Mouse (Mus musculus) heart, postnatal 0 days (tissue): ENCODE results near the gene Crip1. TPM values are rescaled to one million over a fixed set of nuclear protein-coding genes. Genes with fewer than 3 reads are reported as not detected.
A peak's percentile ranks its signal among the peaks of the same experiment; 100 is the strongest.

Source experiments
- ATAC-seq: fragments of 200-750 bp; cut with Nextera tagmentation; 2 replicates; pipeline ENCODE4 v1.8.0; 2017; ENCODE audit warnings: low read depth, moderate number of reproducible peaks, moderate library complexity; ENCODE audit not compliant: insufficient read depth
- DNase-seq: peaks from one replicate; pipeline ENCODE4 v3.0.0-alpha.2; 2016; ENCODE audit warnings: low spot score
- H3K27ac ChIP-seq: fragments of 300-500 bp; sonication (generic); 2 replicates; pipeline ENCODE4 v1.5.1; 2014; ENCODE audit warnings: low read depth, mild to moderate bottlenecking
- H3K27me3 ChIP-seq: fragments of 300-500 bp; sonication (generic); 2 replicates; pipeline ENCODE4 v1.6.1; 2014; ENCODE audit warnings: low read length, mixed read lengths; ENCODE audit not compliant: control insufficient read depth, insufficient read depth
- H3K36me3 ChIP-seq: fragments of 300-500 bp; sonication (generic); replicated peaks from 2 replicates; pipeline ENCODE4 v1.6.1; 2014; ENCODE audit warnings: low read length, mixed read lengths; ENCODE audit not compliant: control insufficient read depth, insufficient read depth
- H3K4me1 ChIP-seq: fragments of 300-500 bp; sonication (generic); 2 replicates; pipeline ENCODE4 v1.6.1; 2014; ENCODE audit warnings: antibody characterized with exemption; ENCODE audit not compliant: control insufficient read depth, insufficient read depth
- H3K4me2 ChIP-seq: fragments of 300-500 bp; sonication (generic); 2 replicates; pipeline ENCODE4 v1.6.1; 2014; ENCODE audit warnings: low read depth, mild to moderate bottlenecking, low read length, moderate library complexity
- H3K4me3 ChIP-seq: fragments of 300-500 bp; sonication (generic); 2 replicates; pipeline ENCODE4 v1.5.1; 2014; ENCODE audit warnings: low read depth, low read length
- H3K9ac ChIP-seq: fragments of 300-500 bp; sonication (generic); replicated peaks from 2 replicates; pipeline ENCODE4 v1.6.1; 2014; ENCODE audit warnings: low read depth, low read length, mixed read lengths
- H3K9me3 ChIP-seq: fragments of 300-500 bp; sonication (generic); replicated peaks from 2 replicates; pipeline ENCODE4 v1.6.1; 2016; ENCODE audit warnings: low read length; ENCODE audit not compliant: control insufficient read depth
- CTCF ChIP-seq: IDR thresholded peaks from 2 replicates; pipeline ENCODE4 v1.5.1; 2016; ENCODE audit warnings: antibody characterized with exemption, control low read depth, low read depth
- EP300 ChIP-seq: IDR thresholded peaks from 2 replicates; pipeline ENCODE4 v1.6.1; 2016; ENCODE audit warnings: antibody characterized with exemption, low read depth
- WGBS: fragments of 180-500 bp; shearing (Covaris S2); extraction: QIAGEN DNeasy Blood & Tissue Kit; methylation state at CpG from one replicate; pipeline ENCODE4 v1.1.7; 2014; 5-methylcytosine and 5-hydroxymethylcytosine counted together
- polyA plus RNA-seq: library from polyadenylated mRNA; unstranded; fragments of >200 nt; fragmentation: Nextera tagmentation; extraction: Ambion mirVana; gene quantifications from 2 replicates; pipeline ENCODE4 v1.2.1, GENCODE M21; 2015
- total RNA-seq: library from RNA; depleted of rRNA; stranded (reverse); fragments of >200 nt; gene quantifications from 2 replicates; pipeline ENCODE4 v1.2.3, GENCODE M21; 2014; ENCODE audit warnings: low replicate concordance

Gene Crip1
- total and polyA plus RNA-seq, 2 experiments from 2014 or later: 286 to 831 TPM

GRCm38 (mm10) chr12:113150591-113150990 lies 4.5 kb downstream of the Crip1 start:
- Histone ChIP-seq H3K4me3 (no peak overlapping the region), H3K27ac (no peak overlapping the region), H3K27me3 (no peaks in the 10 kb centered on the region), H3K4me2 (no peak overlapping the region), H3K4me1 (peaks cover 63% of the 10 kb centered on the region), H3K36me3 (peaks cover 12% of the 10 kb centered on the region), H3K9me3 (no peaks in the 10 kb centered on the region), H3K9ac (no peak overlapping the region)
- ATAC-seq (no peak), DNase-seq (no peak)
- no peak for TF ChIP-seq CTCF
- no peak for TF ChIP-seq EP300
- 58% methylated on average over 4 of the region's 4 CpGs for WGBS

- H3K9me3 ChIP-seq: no peaks in the 10 kb centered on the region
- ATAC-seq (no peak), DNase-seq (no peak)
- H3K27ac ChIP-seq: no peak overlapping the region
- H3K4me1 ChIP-seq: peaks cover 58% of the 10 kb centered on the region
- H3K36me3 ChIP-seq: peaks cover 8% of the 10 kb centered on the region
- TF ChIP-seq EP300 (no peak), CTCF (no peak)
- no peaks in the 10 kb centered on the region for H3K27me3 ChIP-seq
- H3K9ac ChIP-seq: no peak overlapping the region
- H3K4me3 ChIP-seq: no peak overlapping the region; the same call in 1 of the 2 replicates
- WGBS: 40% methylated on average over 8 of the region's 8 CpGs
- H3K4me2 ChIP-seq: peak overlapping the region; percentile 83; the same call in 1 of the 2 replicates
Measured at GRCm38 (mm10) chr12:113151046-113151445, 4.9 kb downstream of the Crip1 start.

- H3K4me3 ChIP-seq: peak overlapping the region; percentile 63
- ATAC-seq (no peak), DNase-seq (no peak)
- peak overlapping the region; percentile 63 for H3K9ac ChIP-seq
- peak overlapping the region; percentile 83 for H3K4me2 ChIP-seq
- H3K4me1 ChIP-seq: peaks cover 57% of the 10 kb centered on the region
- H3K27ac ChIP-seq: peak overlapping the region; percentile 64
- 1% methylated on average over 36 of the region's 36 CpGs for WGBS
- H3K9me3 ChIP-seq: no peaks in the 10 kb centered on the region
- peaks cover 8% of the 10 kb centered on the region; the same call in 1 of the 2 replicates for H3K36me3 ChIP-seq
- no peaks in the 10 kb centered on the region for H3K27me3 ChIP-seq
- TF ChIP-seq CTCF (no peak), EP300 (no peak)
Measured at GRCm38 (mm10) chr12:113151661-113152271, 5.7 kb downstream of the Crip1 start.

GRCm38 (mm10) chr12:113152272-113152661 lies 6.2 kb downstream of the Crip1 start:
- H3K9me3 ChIP-seq: no peaks in the 10 kb centered on the region
- H3K4me3 ChIP-seq: peak overlapping the region; percentile 63
- WGBS: 14% methylated on average over 19 of the region's 19 CpGs
- peaks cover 8% of the 10 kb centered on the region; the same call in 1 of the 2 replicates for H3K36me3 ChIP-seq
- peak overlapping the region; percentile 83 for H3K4me2 ChIP-seq
- peak overlapping the region; percentile 64 for H3K27ac ChIP-seq
- no peak for ATAC-seq
- no peak for DNase-seq
- peaks cover 56% of the 10 kb centered on the region for H3K4me1 ChIP-seq
- no peaks in the 10 kb centered on the region for H3K27me3 ChIP-seq
- no peak for TF ChIP-seq EP300
- TF ChIP-seq CTCF: no peak
- H3K9ac ChIP-seq: peak overlapping the region; percentile 63

GRCm38 (mm10) chr12:113152991-113153525 lies 6.9 kb downstream of the Crip1 start:
- H3K4me2 ChIP-seq: peak overlapping the region; percentile 83
- 75% methylated on average over 6 of the region's 6 CpGs for WGBS
- no peak for DNase-seq
- no peak overlapping the region for H3K27ac ChIP-seq
- no peaks in the 10 kb centered on the region for H3K9me3 ChIP-seq
- peaks cover 8% of the 10 kb centered on the region; the same call in 1 of the 2 replicates for H3K36me3 ChIP-seq
- ATAC-seq: no peak
- H3K9ac ChIP-seq: no peak overlapping the region; the same call in 1 of the 2 replicates
- no peaks in the 10 kb centered on the region for H3K27me3 ChIP-seq
- H3K4me3 ChIP-seq: peak overlapping the region; percentile 63
- TF ChIP-seq CTCF (0 out of 2 replicates have a peak, but pooled peaks have one; percentile 3), EP300 (no peak)
- H3K4me1 ChIP-seq: peaks cover 48% of the 10 kb centered on the region
